Mouse (Mus musculus): ENCODE results near the gene Gm10647. TPM values are rescaled to one million over a fixed set of nuclear protein-coding genes. Genes with fewer than 3 reads are reported as not detected.
A peak's percentile ranks its signal among the peaks of the same experiment; 100 is the strongest.
"Not testable (repeated sequence)": the region's sequence is repeated elsewhere in the genome, so short reads cannot be mapped to it uniquely, and the experiment has no call there.

The Gm10647 gene
- polyA plus RNA-seq, 1 experiment from 2014 or later = 0.61 TPM

DNA sequence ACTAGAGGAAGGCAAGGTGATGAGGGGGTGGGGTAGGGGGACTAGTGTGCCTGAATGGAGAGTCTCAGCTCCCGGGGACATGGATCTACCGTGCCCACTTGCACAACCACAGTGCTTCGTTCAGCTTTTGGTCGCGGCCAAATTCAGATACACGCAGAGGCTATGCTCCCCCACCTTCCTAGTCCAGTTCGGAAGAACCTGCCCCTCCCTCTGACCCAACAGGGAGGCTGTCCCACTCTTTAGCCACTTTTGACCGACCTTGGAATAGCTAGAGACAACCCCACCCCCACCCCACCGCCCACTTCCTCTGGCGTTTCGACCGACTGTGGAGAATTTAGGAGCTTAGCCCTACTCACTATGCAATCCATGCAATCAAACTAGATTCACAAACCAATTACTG, 5.1 kb downstream of the Gm10647 start:
- H3K4me1 ChIP-seq (replicated peaks) = peaks cover 13% of the 10 kb centered on the region
- H3K4me2 ChIP-seq = peak overlapping the region; percentile 48
- H3K27me3 ChIP-seq (replicated peaks) = peaks cover 18% of the 10 kb centered on the region
- H3K36me3 ChIP-seq = no peaks in the 10 kb centered on the region
- no peak overlapping the region for H3K27ac ChIP-seq (ENCODE audit: poor library complexity, severe bottlenecking)
- H3K9ac ChIP-seq = no peak overlapping the region
- no peak for ATAC-seq (ENCODE audit: insufficient number of reproducible peaks, low FRiP score)
- H3K9me3 ChIP-seq (replicated peaks) = no peaks in the 10 kb centered on the region
- WGBS = 42% methylated on average over 12 of the region's 12 CpGs
- H3K4me3 ChIP-seq = peak overlapping the region; percentile 16; the same call in 1 of the 2 replicates

DNA sequence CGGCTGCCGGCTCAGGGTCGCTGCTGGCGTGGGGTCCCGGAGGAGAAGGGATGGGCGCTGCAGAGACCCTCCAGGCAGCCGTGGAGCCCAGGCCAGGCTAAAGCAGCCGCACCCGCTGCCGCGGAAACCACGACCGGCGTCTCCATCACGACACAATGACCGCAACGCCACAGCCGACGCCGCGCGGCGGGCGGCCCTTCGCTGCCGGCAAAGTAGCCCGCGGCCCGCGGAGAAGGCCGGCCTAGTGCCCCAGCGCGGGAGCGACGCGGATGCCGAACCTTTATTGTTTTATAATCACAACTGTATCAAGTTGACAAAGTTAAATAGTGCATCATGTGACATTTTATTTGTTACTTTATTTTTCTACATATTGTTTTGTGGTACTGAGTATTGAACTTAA, 9.1 kb downstream of the Gm10647 start:
- not testable (repeated sequence) for ATAC-seq (ENCODE audit: insufficient number of reproducible peaks, low FRiP score); H3K27ac ChIP-seq (ENCODE audit: poor library complexity, severe bottlenecking); H3K9me3 ChIP-seq (replicated peaks); H3K36me3 ChIP-seq
- H3K4me3 ChIP-seq = peak overlapping the region; percentile 43
- peak overlapping the region; percentile 72 for H3K4me2 ChIP-seq
- 8% methylated on average over 31 of the region's 37 CpGs for WGBS
- peaks cover 13% of the 10 kb centered on the region for H3K4me1 ChIP-seq (replicated peaks)
- peak overlapping the region; percentile 58; the same call in 1 of the 2 replicates for H3K9ac ChIP-seq
- peaks cover 25% of the 10 kb centered on the region for H3K27me3 ChIP-seq (replicated peaks)

DNA sequence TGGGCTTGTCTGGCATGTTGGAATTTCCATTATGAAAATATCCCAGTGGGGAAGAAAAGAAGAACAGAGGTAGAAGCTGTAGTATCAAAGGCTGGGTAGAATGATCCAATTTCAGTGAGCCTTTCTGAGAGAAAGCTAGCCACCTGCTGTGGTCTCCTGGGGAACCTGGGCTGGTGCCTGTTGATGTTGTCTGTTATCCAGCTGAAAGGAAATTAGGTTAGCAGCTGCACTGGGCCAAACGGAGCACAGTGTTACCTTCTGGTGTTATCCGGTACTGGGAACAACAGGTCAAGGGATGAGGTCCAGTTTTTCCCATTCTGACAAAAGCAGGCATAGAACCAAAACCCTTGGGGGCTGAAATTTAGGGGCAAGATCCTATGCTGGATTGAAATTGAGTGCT, 16.6 kb downstream of the Gm10647 start:
- Histone ChIP-seq H3K27me3 (replicated peaks) (no peaks in the 10 kb centered on the region), H3K4me3 (no peak overlapping the region), H3K9ac (no peak overlapping the region), H3K4me1 (replicated peaks) (peaks cover 7% of the 10 kb centered on the region), H3K9me3 (replicated peaks) (no peaks in the 10 kb centered on the region), H3K4me2 (no peak overlapping the region), H3K27ac (ENCODE audit: poor library complexity, severe bottlenecking) (no peak overlapping the region), H3K36me3 (no peaks in the 10 kb centered on the region)
- no peak for ATAC-seq (ENCODE audit: insufficient number of reproducible peaks, low FRiP score)
- 25% methylated on average over 2 of the region's 2 CpGs for WGBS

DNA sequence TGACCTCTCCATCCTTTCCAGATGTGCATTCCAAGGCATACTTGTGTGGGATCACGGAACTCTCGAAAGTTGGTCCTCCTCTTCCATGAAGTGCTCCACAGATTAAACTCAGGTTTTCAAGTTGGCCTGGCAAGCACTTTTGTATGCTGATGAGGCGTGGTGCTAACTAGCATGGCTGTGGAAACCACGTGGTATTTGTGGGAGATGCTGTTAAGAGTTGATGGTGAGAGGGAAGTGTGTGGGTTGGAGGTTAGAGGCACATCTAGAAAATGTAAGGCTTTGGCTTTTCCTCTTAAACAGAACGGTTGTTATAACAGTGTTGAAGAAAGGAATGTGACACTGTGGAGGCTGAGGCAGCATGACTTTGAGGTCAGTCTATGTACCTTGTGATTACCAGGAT, 24.2 kb downstream of the Gm10647 start:
- Histone ChIP-seq H3K4me3 (no peak overlapping the region), H3K4me2 (no peak overlapping the region), H3K36me3 (no peaks in the 10 kb centered on the region), H3K9ac (no peak overlapping the region), H3K9me3 (replicated peaks) (no peaks in the 10 kb centered on the region), H3K27ac (ENCODE audit: poor library complexity, severe bottlenecking) (no peak overlapping the region), H3K4me1 (replicated peaks) (peaks cover 12% of the 10 kb centered on the region), H3K27me3 (replicated peaks) (no peaks in the 10 kb centered on the region)
- 69% methylated on average over 5 of the region's 5 CpGs for WGBS
- ATAC-seq (ENCODE audit: insufficient number of reproducible peaks, low FRiP score) = no peak

DNA sequence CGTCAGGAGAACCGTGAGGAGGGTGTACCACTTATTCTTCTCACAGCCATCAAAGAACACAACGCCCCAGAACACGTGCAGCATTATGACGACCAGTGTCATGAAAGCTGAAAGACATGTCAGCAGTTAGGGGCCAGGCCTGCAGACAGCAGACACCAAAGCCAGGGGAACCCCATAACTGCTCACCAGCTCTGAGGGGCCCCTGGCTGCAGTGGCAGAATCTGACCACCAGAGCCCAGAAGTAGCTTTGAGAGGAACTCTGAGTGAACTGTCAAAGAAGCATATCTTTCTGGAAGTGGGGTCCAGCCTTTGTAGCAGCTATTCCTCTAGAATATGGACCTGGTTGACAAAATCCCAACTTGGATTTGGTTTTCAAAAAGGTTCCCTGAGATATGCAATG, 25.4 kb downstream of the Gm10647 start:
- H3K9ac ChIP-seq; H3K4me2 ChIP-seq; H3K27ac ChIP-seq (ENCODE audit: poor library complexity, severe bottlenecking); ATAC-seq (ENCODE audit: insufficient number of reproducible peaks, low FRiP score); H3K36me3 ChIP-seq; H3K27me3 ChIP-seq (replicated peaks); H3K4me3 ChIP-seq; H3K9me3 ChIP-seq (replicated peaks): not testable (repeated sequence)
- H3K4me1 ChIP-seq (replicated peaks) = peaks cover 12% of the 10 kb centered on the region
- 85% methylated on average over 2 of the region's 5 CpGs for WGBS

DNA sequence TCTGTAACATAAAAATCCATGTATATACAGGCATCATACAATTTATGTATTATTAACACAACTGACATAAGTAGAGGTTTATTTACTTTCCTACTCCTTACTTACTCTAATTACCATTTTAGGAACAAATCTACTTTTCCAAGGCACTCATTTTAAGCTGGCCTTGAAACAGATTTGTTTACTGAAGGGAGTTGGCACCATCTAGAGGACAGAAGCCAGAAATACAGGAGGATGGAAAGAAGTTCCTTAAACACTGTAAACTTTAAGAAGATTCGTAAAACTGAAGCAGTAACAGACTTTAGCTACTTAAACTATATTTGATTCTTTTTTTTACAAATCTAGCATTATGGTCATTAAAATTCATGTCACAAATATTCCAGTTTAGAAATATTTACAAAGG, 29.2 kb downstream of the Gm10647 start:
- H3K36me3 ChIP-seq = no peaks in the 10 kb centered on the region
- 0 out of 2 replicates have a peak, but pooled peaks cover 2% of the 10 kb centered on the region for H3K4me1 ChIP-seq (replicated peaks)
- no peaks in the 10 kb centered on the region for H3K27me3 ChIP-seq (replicated peaks)
- H3K4me3 ChIP-seq = no peak overlapping the region
- no peak overlapping the region for H3K9ac ChIP-seq
- WGBS = 39% methylated on average over 1 of the region's 1 CpGs
- H3K27ac ChIP-seq (ENCODE audit: poor library complexity, severe bottlenecking) = no peak overlapping the region
- no peak overlapping the region for H3K4me2 ChIP-seq
- no peaks in the 10 kb centered on the region for H3K9me3 ChIP-seq (replicated peaks)
- ATAC-seq (ENCODE audit: insufficient number of reproducible peaks, low FRiP score) = no peak

DNA sequence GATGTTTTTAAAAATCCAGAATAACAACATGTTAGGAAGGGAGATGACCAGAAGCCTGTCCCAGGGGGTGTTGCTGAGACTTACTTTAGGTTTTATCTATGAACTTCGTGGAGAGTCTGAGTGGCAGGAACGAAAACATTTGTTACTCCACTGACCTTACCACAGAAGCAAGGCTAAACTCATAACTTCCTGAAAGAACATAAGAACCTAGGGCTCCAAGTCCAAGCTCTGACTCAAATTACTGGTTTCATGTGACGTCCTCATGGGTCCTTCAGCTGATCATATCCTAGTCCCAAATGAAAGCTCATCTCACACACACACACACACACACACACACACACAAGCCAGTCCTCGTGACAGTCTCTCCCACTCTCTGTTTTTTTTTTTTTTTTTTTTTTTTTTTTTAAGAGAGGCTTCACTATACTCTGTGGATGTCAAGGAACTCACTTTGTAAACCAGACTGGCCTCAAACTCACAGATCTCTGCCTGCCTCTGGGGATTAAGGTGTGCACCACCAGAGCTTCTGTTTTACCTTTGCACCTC, 35.6 kb downstream of the Gm10647 start:
- Histone ChIP-seq H3K27ac (ENCODE audit: poor library complexity, severe bottlenecking) (no peak overlapping the region), H3K4me2 (no peak overlapping the region), H3K4me3 (no peak overlapping the region), H3K36me3 (no peaks in the 10 kb centered on the region), H3K27me3 (replicated peaks) (no peaks in the 10 kb centered on the region), H3K9me3 (replicated peaks) (no peaks in the 10 kb centered on the region), H3K4me1 (replicated peaks) (peaks cover 13% of the 10 kb centered on the region; the same call in 1 of the 2 replicates), H3K9ac (no peak overlapping the region)
- WGBS = 56% methylated on average over 4 of the region's 4 CpGs
- no peak for ATAC-seq (ENCODE audit: insufficient number of reproducible peaks, low FRiP score)

DNA sequence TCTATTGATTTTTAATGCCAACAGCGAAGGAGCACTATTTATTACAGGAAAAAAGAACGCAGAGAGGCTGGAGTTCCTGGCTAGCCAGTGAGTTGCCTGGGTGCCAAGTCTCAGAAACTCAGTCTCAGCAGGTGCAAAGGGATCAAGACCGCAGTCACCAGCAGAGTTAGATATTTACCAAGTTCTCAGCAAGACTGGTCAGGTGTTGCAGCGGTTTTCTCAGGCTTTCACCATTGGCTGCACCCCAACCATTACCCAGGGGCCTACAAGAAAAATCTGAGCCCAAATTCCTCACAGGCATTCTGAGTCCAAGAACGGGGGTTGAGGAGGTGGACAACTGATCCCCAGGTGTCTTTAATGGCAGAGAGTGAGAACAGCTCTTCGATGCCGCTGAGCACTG, 37.0 kb downstream of the Gm10647 start:
- peak overlapping the region; percentile 99 for H3K4me2 ChIP-seq
- peak overlapping the region; percentile 26; the same call in 1 of the 2 replicates for H3K9ac ChIP-seq
- WGBS = 22% methylated on average over 7 of the region's 7 CpGs
- H3K9me3 ChIP-seq (replicated peaks) = no peaks in the 10 kb centered on the region
- no peak for ATAC-seq (ENCODE audit: insufficient number of reproducible peaks, low FRiP score)
- peak overlapping the region; percentile 80 for H3K4me3 ChIP-seq
- no peaks in the 10 kb centered on the region for H3K27me3 ChIP-seq (replicated peaks)
- H3K4me1 ChIP-seq (replicated peaks) = peaks cover 13% of the 10 kb centered on the region; the same call in 1 of the 2 replicates
- H3K27ac ChIP-seq (ENCODE audit: poor library complexity, severe bottlenecking) = no peak overlapping the region
- no peaks in the 10 kb centered on the region for H3K36me3 ChIP-seq

DNA sequence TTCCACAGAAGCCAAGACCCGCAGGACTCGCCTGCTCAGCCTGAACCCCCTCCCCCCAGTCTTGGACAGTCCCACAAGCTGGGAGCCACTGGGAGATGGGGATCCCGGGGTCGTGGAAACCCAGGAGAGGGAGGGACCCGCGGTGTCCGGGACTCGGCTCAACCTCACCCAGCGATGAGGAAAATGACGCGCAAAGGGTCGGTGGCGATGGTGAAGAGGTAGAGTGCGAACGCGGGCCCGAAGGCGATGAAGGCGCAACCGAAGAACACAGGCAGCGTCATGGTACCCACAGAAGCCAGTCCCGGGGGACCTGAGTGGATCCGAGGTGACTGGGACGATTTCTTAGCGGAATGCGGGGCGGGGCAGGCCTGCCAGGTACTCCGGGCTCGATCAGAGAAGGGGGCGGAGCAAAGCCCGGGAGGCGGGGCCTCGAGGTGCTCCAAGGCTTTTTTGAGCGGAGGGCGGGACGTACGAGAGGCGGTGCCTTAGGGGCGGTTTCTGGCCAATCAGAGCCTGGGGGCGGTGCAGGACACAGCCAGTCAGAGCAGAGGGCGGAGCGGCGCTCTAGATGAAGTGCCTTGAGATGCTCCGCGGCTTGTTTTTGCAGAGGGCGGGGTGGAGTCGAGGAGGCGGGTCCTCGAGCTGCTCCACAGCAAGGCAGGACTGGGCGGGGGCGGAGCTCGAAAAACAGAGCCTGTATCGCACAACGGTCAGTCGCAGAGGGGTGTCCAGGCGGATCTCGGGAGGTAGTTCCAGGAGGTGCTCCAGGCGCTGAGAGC, 37.7 kb downstream of the Gm10647 start, which contains the start of gene Aph1c:
Gene Aph1c (minus strand): TSS at position 409 of the 779 bp plus-strand sequence.
- no peaks in the 10 kb centered on the region for H3K27me3 ChIP-seq (replicated peaks)
- peak within 1 kb of the TSS; percentile 80 for H3K4me3 ChIP-seq
- peak within 1 kb of the TSS; percentile 99 for H3K4me2 ChIP-seq
- H3K9ac ChIP-seq = peak within 1 kb of the TSS; percentile 61
- peaks cover 13% of the 10 kb centered on the region; the same call in 1 of the 2 replicates for H3K4me1 ChIP-seq (replicated peaks)
- 0 out of 2 replicates have a peak within 1 kb of the TSS, but pooled peaks have one; percentile 21 for H3K27ac ChIP-seq (ENCODE audit: poor library complexity, severe bottlenecking)
- under 1% methylated on average over 58 of the region's 58 CpGs for WGBS
- ATAC-seq (ENCODE audit: insufficient number of reproducible peaks, low FRiP score) = peak; percentile 100
- H3K9me3 ChIP-seq (replicated peaks) = no peaks in the 10 kb centered on the region
- H3K36me3 ChIP-seq = no peaks in the 10 kb centered on the region

DNA sequence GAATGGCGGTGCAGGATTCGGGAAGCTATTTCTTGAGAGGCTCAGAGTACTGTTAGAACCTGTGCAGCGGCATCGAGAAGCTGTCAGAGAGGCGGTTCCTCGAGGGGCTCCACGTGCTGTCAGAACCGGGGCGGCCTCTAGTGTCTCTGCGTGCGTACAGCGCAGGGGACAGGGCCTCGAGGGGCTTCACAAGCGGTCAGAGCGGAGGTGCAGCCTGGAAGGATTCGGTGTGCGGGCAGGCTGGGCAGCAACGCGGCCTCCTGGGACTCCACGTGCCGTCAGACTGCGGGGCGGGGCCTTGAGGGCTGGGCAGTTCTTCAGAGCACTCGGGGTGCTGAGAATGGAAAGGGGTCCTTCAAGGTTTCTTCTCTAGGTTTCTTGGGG, 38.2 kb downstream of the Gm10647 start:
- Histone ChIP-seq H3K9me3 (replicated peaks) (no peaks in the 10 kb centered on the region), H3K36me3 (no peaks in the 10 kb centered on the region), H3K4me1 (replicated peaks) (peaks cover 13% of the 10 kb centered on the region; the same call in 1 of the 2 replicates), H3K27ac (ENCODE audit: poor library complexity, severe bottlenecking) (0 out of 2 replicates have a peak overlapping the region, but pooled peaks have one; percentile 21), H3K4me2 (peak overlapping the region; percentile 99), H3K9ac (peak overlapping the region; percentile 61), H3K27me3 (replicated peaks) (no peaks in the 10 kb centered on the region), H3K4me3 (peak overlapping the region; percentile 80)
- WGBS = under 1% methylated on average over 24 of the region's 24 CpGs
- peak; percentile 65 for ATAC-seq (ENCODE audit: insufficient number of reproducible peaks, low FRiP score)

DNA sequence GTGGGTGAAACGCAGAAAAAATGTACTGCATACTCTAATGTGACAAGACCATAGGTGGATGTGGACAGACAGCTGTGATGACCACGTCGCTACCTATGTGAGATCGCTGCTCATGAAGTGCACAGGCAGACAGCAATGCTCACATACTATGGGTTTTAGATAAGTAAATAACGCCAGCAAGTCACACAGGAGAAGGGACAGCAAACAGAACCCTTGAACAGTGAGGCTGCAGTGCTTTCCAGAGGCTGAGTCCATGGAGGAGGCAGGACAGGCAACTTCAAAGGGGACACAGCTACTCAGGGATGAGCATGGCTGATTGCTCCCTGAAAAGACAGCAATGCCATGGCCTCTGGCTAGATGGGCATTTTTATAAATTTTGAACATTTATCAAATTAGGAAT, 50.0 kb downstream of the Gm10647 start:
- no peak overlapping the region for H3K4me2 ChIP-seq
- peaks cover 28% of the 10 kb centered on the region for H3K36me3 ChIP-seq
- H3K9me3 ChIP-seq (replicated peaks) = no peaks in the 10 kb centered on the region
- no peak for ATAC-seq (ENCODE audit: insufficient number of reproducible peaks, low FRiP score)
- H3K27me3 ChIP-seq (replicated peaks) = no peaks in the 10 kb centered on the region
- H3K4me1 ChIP-seq (replicated peaks) = peaks cover 11% of the 10 kb centered on the region
- no peak overlapping the region for H3K9ac ChIP-seq
- no peak overlapping the region for H3K27ac ChIP-seq (ENCODE audit: poor library complexity, severe bottlenecking)
- H3K4me3 ChIP-seq = no peak overlapping the region
- WGBS = 90% methylated on average over 5 of the region's 5 CpGs
